31 mouse cellular contexts compared by ENCODE assay signal in the genomic region with DNA sequence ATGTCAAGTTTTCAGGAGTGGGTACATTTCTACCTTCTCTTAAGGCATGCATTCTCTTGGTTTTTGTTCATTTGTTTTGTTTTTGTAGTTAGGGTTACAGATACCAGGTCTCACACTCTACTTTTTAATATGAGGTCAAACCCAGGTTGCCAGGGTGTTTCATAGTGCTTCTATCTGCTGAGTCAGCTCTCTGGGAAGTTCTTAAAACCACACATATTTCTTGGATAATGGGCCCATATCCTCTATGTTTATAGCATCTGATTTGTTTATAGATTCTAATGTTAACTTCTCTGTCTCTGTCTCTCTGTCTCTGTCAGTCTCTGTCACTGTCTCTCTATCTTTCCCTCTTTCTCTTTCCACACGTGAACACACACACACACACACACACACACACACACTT.
"Had no signal": no experiment of that assay in that cellular context is flagged by ENCODE, and none has a peak within 500 bp of the region (broad histone marks: within the 10 kb centered on the region; RNA-seq: fewer than 3 reads in every experiment).

No protein-coding gene starts in this region.

- H3K27ac ChIP-seq: heart, embryonic 13.5 days; heart, embryonic 15.5 days; hindbrain, embryonic 10.5 days; hindbrain, embryonic 12.5 days; hindbrain, embryonic 13.5 days; hindbrain, embryonic 14.5 days; hindbrain, embryonic 15.5 days; hindbrain, postnatal 0 days; intestine, embryonic 15.5 days; kidney, embryonic 15.5 days; kidney, postnatal 0 days; layer of hippocampus, adult 2 months; left cerebral cortex, adult 2 months had no signal

- H3K4me1 ChIP-seq: heart, embryonic 12.5 days; heart, embryonic 13.5 days; heart, embryonic 15.5 days; hindbrain, embryonic 10.5 days; hindbrain, embryonic 12.5 days; hindbrain, embryonic 13.5 days; hindbrain, embryonic 15.5 days; intestine, embryonic 15.5 days; kidney, embryonic 15.5 days had no signal

- H3K9me3 ChIP-seq: heart, embryonic 12.5 days; heart, embryonic 13.5 days; heart, embryonic 15.5 days; hindbrain, embryonic 10.5 days; hindbrain, embryonic 12.5 days; hindbrain, embryonic 13.5 days; hindbrain, embryonic 15.5 days; intestine, embryonic 15.5 days; kidney, embryonic 15.5 days had no signal

- DNase-seq: heart, postnatal 10 days; heart, postnatal 14 days; heart, postnatal 36 days; heart, postnatal 4 days; kidney, adult 11 months; kidney, adult 18-20 months; kidney, adult 2 months; kidney, adult 8-10 months; kidney, adult 9 months; kidney, postnatal 10 days; kidney, postnatal 14 days; kidney, postnatal 25 days; kidney, postnatal 36 days; kidney, postnatal 4 days; layer of hippocampus, adult 9-11 months; layer of hippocampus, postnatal 36 days had no signal

- H3K36me3 ChIP-seq: heart, embryonic 12.5 days; heart, embryonic 13.5 days; heart, embryonic 15.5 days; hindbrain, embryonic 10.5 days; hindbrain, embryonic 12.5 days; hindbrain, embryonic 13.5 days; hindbrain, embryonic 15.5 days; intestine, embryonic 15.5 days; kidney, embryonic 15.5 days had no signal

- H3K4me2 ChIP-seq: heart, embryonic 11.5 days; heart, embryonic 12.5 days; heart, embryonic 13.5 days; heart, embryonic 15.5 days; hindbrain, embryonic 12.5 days; hindbrain, embryonic 13.5 days; hindbrain, embryonic 14.5 days; hindbrain, embryonic 15.5 days; intestine, embryonic 15.5 days; kidney, embryonic 15.5 days had no signal

- H3K4me3 ChIP-seq: heart, embryonic 12.5 days; heart, embryonic 13.5 days; heart, embryonic 15.5 days; hindbrain, embryonic 10.5 days; hindbrain, embryonic 12.5 days; hindbrain, embryonic 13.5 days; hindbrain, embryonic 15.5 days; intestine, embryonic 15.5 days; kidney, embryonic 15.5 days; layer of hippocampus, adult 2 months; left cerebral cortex, adult 2 months had no signal

- H3K27me3 ChIP-seq: heart, embryonic 12.5 days; heart, embryonic 13.5 days; heart, embryonic 15.5 days; hindbrain, embryonic 12.5 days; hindbrain, embryonic 13.5 days; hindbrain, embryonic 15.5 days; intestine, embryonic 15.5 days; kidney, embryonic 15.5 days had no signal

- H3K9ac ChIP-seq: heart, embryonic 12.5 days; heart, embryonic 13.5 days; heart, embryonic 15.5 days; hindbrain, embryonic 12.5 days; hindbrain, embryonic 13.5 days; hindbrain, embryonic 14.5 days; hindbrain, embryonic 15.5 days; intestine, embryonic 15.5 days; kidney, embryonic 15.5 days had no signal
